Mouse (Mus musculus): ENCODE results near the gene Blvra.
"Not testable (repeated sequence)": the region's sequence is repeated elsewhere in the genome, so short reads cannot be mapped to it uniquely, and the experiment has no call there.

Gene Blvra

DNA sequence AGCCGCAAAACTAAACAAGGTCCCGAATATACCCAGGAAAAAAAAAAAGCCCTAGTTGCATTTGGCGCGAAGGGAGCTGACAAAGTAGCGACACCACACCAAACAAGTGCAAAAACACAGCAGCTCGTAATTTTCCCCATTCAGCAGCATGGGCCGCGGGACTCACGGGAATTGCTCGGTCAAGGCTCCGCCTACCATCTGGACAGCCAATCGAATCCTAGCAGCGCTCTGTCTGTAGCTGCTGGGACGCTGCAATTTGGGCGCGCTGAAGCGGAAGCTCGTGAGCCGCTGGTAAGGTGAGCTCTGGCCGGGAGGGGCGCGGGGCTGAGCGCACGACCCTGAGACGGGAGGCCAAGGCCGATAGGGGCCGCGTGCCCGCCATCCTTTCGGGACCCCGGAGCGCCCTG lies at the start of gene Blvra:
Gene Blvra (plus strand): TSS at position 231 of the 407 bp plus-strand sequence.
- DNase-seq (ENCODE audit: low read depth, low spot score) = peak; percentile 78

- DNase-seq (ENCODE audit: low read depth, low spot score) = no peak
Measured at GRCm38 (mm10) chr2:127035006-127035605, 35.4 kb upstream of the Blvra start.

GRCm38 (mm10) chr2:127037299-127037698 lies 33.2 kb upstream of the Blvra start:
- DNase-seq (ENCODE audit: low read depth, low spot score) = no peak

DNA sequence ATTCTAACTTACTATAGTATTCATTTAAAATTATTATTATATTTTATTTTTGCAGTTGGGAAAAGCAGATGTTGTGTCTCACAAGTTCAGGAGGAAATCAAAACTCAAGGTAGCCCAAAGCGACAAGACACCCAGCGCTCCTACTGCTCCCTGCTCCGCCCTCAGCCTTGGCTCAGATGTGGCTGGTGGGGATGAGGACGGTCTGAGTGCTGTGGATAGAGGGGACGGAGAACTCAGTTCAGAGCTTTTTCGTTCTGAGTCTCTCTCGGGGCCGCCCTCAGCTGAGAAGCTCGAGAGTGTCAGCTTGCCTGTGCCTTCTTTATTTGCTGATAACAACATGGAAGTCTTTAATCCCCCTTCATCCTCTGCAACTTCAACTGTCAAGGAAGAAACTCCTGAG lies 9.0 kb upstream of the Blvra start:
- no peak for DNase-seq (ENCODE audit: low read depth, low spot score)

- DNase-seq (ENCODE audit: low read depth, low spot score) = no peak
Measured at GRCm38 (mm10) chr2:127068806-127069205, 1.7 kb upstream of the Blvra start.

DNA sequence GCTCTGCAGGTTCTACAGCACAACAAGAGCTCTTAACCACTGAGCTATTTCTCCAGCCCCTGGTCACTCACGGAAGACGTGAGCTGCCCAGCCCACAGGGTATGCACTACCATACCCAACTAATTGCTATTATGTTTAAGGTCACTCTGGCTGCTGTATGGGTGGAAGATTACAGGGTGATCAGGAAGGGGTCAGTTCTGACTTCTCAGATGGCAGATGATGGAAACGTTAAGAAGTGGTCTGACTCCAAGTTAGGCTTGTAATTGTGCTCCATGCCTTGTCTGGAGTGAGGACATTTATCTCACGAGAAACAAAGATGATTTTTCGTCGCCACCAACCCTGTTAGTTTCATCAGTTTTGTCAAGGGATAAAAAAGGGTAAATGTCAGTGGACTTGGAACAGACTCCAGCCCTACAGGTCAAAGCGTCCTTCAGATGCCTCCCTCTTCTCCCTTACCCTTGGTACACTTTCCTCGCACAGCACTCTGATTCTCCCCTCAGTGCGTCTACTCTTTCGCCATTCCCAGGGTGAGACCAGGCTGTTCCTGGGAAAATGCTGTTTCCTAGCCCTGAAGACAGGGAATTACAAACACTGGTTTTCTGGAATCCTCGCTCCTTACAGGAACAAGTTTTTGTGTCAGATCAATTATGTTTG lies 557 bp upstream of the Blvra start:
- DNase-seq (ENCODE audit: low read depth, low spot score) = no peak

GRCm38 (mm10) chr2:127070879-127071278 lies 414 bp downstream of the Blvra start:
- DNase-seq (ENCODE audit: low read depth, low spot score) = no peak

- DNase-seq (ENCODE audit: low read depth, low spot score) = no peak
Measured at GRCm38 (mm10) chr2:127074116-127074515, 3.7 kb downstream of the Blvra start.

- no peak for DNase-seq (ENCODE audit: low read depth, low spot score)
Measured at GRCm38 (mm10) chr2:127077611-127078010, 7.1 kb downstream of the Blvra start.

DNA sequence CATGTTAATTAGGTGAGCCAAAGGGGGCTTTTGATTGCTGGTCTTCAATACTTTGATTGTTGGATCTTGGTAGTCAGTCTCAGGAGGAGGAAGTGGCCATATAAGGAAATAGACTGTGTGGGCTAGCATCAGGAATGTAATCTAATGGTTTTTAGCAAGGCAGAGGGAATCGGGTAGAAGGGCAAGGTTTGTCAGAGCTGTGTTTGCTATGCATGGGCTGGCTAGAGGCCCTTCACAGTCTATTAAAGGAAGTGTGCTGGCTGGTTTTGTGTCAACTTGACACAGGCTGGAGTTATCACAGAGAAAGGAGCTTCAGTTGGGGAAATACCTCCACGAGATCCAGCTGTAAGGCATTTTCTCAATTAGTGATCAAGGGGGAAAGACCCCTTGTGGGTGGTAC lies 8.6 kb downstream of the Blvra start:
- DNase-seq (ENCODE audit: low read depth, low spot score) = not testable (repeated sequence)

DNA sequence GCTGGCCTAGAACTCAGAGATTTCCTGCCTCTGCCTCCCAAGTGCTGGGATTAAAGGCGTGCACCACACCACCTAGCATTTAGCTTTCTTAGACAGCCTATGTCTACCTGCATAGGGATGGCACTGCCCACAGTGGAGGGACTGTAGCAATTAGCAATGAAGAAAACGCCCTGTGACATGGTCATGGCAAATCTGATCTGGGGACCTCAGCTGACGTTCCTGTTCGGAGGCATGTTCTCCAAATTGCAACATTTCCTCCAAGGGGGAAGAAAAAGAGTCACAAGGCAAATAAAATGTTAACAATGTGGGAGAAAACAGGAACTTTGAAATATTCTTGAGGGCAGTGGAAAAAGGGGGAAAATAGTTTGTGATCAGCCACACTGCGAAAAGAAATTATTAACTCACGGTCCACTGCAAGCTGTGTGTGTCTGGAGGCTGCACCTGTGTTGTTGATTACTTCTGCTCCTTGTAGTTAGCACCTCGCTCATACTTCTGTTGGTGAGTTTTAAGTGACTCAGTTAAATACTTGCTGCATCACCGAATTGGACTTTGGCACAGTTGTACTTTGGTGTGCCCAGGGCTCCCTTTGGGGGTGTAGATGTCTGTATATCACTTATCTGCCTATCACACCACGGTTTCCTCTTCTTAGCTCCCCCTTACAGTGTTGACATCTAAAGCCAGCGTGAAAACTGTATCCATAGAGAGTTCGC lies 9.6 kb downstream of the Blvra start:
- no peak for DNase-seq (ENCODE audit: low read depth, low spot score)

- DNase-seq (ENCODE audit: low read depth, low spot score) = no peak
Measured at GRCm38 (mm10) chr2:127080591-127081218, 10.2 kb downstream of the Blvra start.

DNA sequence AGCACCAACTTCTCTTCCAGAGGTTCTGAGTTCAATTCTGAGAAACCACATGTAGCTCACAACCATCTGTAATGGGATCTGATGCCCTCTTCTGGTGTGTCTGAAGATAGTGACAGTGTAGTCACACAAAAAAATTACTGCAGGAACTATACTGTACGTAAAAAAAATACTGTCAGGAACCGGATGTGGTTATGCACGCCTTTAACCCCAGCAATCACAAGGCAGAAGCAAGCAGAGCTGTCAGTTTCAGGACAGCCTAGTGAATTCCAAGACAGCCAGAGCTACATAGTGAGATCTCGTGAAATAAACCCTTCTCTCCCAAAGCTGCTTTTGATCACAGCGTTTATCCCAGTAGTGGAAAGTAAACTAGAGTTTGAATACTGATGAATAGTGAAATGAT lies 15.8 kb downstream of the Blvra start:
- DNase-seq (ENCODE audit: low read depth, low spot score) = no peak

- DNase-seq (ENCODE audit: low read depth, low spot score) = not testable (repeated sequence)
Measured at GRCm38 (mm10) chr2:127090151-127090550, 19.7 kb downstream of the Blvra start.

GRCm38 (mm10) chr2:127092000-127092399 lies 21.5 kb downstream of the Blvra start:
- no peak for DNase-seq (ENCODE audit: low read depth, low spot score)

DNA sequence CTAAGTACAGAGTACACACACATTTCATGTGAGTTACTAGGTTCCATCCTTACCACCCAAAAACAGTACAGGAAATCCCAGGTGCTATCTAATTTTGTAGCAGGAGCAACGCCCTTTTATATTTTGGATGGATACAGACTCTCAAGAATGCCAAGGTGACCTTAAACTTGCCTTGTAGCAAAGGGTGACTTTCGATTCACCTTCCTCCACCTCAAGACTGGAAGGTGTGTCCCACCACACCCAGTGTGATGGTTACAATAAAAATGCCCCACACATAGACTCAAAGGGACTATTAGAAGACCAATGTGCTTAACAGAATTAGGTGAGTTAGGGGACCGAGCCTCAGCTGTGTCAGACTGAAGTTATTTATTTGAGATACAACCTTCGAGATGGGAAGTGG lies 38.5 kb downstream of the Blvra start:
- no peak for DNase-seq (ENCODE audit: low read depth, low spot score)

DNA sequence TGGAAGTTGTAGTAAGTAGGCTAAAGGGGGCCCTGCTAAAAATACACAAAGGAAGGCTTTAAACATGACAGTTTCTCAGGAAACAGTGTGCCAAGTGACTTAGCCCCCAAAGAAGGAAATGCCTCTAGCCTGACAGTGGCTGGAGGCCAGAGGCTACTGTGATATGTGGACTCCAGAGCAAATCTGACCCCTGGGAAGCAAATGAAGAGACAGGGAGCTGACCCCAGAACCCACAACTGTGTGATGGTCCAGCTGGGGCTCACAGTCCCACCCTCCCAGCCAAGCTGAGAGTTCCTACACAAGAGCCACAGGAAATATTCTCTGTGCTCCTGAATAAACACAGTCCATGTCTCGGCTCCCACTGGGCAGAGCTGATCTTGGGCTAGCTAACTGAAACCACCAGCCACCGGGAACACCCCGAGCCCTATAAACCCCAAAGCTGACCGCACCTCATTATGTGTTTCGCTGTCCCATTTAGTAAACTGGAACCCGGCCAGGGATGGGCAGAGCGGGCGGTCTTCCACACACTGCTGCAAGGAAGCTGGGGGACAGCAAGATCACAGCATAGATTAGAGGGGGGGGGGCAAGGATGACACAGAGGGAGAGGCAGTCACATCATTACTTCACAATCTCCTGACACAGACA lies 51.2 kb downstream of the Blvra start:
- no peak for DNase-seq (ENCODE audit: low read depth, low spot score)

GRCm38 (mm10) chr2:127128926-127129325 lies 58.5 kb downstream of the Blvra start:
- DNase-seq (ENCODE audit: low read depth, low spot score) = no peak

DNA sequence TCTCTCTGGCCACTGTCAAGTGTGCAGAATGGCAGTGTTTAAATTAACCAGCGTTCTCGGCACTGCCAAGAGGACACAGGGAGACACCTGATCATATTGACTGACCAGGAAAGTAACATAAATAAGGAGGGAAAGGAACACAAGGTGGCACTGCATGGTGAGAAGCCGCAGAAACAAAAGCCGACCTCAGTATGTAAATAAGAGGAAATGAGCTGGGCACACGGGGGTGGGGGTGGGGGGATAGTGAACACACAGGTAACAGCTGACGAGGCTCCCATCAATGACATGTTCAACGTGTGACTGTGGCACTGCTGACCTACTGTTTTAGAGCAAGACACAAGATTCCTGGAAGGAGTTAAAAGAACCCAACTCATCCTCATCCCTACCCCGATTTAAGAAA lies 60.9 kb downstream of the Blvra start:
- DNase-seq (ENCODE audit: low read depth, low spot score) = no peak

- peak; percentile 75 for DNase-seq (ENCODE audit: low read depth, low spot score)
Measured at GRCm38 (mm10) chr2:127133621-127134461, 63.4 kb downstream of the Blvra start, which contains the start of gene Ncaph. TSS of gene Ncaph (minus strand) at chr2:127133954.

DNA sequence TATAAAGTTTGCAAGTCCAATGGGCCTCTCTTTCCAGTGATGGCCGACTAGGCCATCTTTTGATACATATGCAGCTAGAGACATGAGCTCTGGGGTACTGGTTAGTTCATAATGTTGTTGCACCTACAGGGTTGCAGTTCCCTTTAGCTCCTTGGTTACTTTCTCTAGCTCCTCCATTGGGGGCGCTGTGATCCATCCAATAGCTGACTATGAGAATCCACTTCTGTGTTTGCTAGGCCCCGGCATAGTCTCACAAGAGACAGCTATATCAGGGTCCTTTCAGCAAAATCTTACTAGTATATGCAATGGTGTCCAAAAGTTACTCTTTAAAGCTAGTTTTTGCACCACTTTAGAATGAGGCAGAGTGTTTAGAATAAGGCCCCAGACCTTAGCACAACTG lies 64.8 kb downstream of the Blvra start:
- DNase-seq (ENCODE audit: low read depth, low spot score) = not testable (repeated sequence)

Measured in brain, embryonic 18.5 days (tissue).